Mouse (Mus musculus): ENCODE measurements at regions not wholly inside any gene's neighbourhood (a gene's known extent, or its start where the extent isn't known, plus 50 kb on each side); places are given as distances from the start of the nearest gene placed in this dataset.

- TF ChIP-seq CTCF (IDR thresholded peaks at IDR 0.05; ENCODE audit: low read depth, low read length) (no peak), POLR2A (IDR thresholded peaks at IDR 0.05; ENCODE audit: borderline replicate concordance, low read depth, low read length) (no peak)
Measured at GRCm38 (mm10) chr13:110769210-110769609, 374.4 kb downstream of the Plk2 start.
